Mouse (Mus musculus) megakaryocyte, embryonic 14.5 days (primary cell): ENCODE measurements around the gene Frg2f1.

ENCODE experiments used
- FLI1 ChIP-seq: IDR thresholded peaks from 2 replicates; pipeline ENCODE4 v1.6.1; 2012; ENCODE audit warnings: low read length, inconsistent platforms, mixed read lengths
- GATA1 ChIP-seq: IDR thresholded peaks from 3 replicates; pipeline ENCODE4 v1.6.1; 2012; ENCODE audit warnings: mixed read lengths, low read length, inconsistent platforms, borderline replicate concordance

- TF ChIP-seq GATA1 (no peak), FLI1 (no peak)
Measured at GRCm38 (mm10) chr4:119511591-119511990, 27.7 kb downstream of the Frg2f1 start.
